Mouse (Mus musculus): ENCODE measurements around the gene Il31ra.

DNA sequence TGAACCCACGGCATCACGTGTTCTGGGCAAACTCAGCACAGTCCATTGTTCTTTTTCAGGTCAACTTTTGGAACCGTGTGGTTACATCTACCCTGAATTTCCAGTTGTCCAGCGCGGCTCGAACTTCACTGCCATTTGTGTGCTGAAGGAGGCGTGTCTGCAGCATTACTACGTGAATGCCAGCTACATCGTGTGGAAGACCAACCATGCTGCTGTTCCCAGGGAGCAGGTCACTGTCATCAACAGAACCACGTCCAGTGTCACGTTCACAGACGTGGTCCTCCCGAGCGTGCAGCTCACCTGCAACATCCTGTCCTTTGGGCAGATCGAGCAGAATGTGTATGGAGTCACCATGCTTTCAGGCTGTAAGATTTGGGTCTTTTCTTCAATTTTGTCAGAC, 114.2 kb downstream of the Il31ra start:
- TF ChIP-seq CTCF (IDR thresholded peaks at IDR 0.05; ENCODE audit: extremely low read depth, insufficient read length, insufficient replicate concordance, low read depth, low read length): no peak
- TF ChIP-seq POLR2A (IDR thresholded peaks at IDR 0.05; ENCODE audit: low read depth, low read length): no peak
